Mouse (Mus musculus) erythroblast, embryonic 14.5 days (primary cell): Measurements from ENCODE around the gene Kidins220. TPM values are rescaled to one million over a fixed set of nuclear protein-coding genes. Genes with fewer than 3 reads are reported as not detected.

Experiments
- H3K27me3 ChIP-seq: 2 replicates; pipeline ENCODE4 v1.6.1; 2012; ENCODE audit warnings: inconsistent platforms; ENCODE audit not compliant: control insufficient read depth
- H3K36me3 ChIP-seq: 2 replicates; pipeline ENCODE4 v1.6.1; 2012; ENCODE audit warnings: mild to moderate bottlenecking, inconsistent platforms; ENCODE audit not compliant: control insufficient read depth
- H3K4me1 ChIP-seq: 2 replicates; pipeline ENCODE4 v1.6.1; 2012; ENCODE audit warnings: inconsistent platforms; ENCODE audit not compliant: control insufficient read depth
- H3K4me3 ChIP-seq: replicated peaks from 2 replicates; pipeline ENCODE3; 2012; ENCODE audit warnings: moderate library complexity, mild to moderate bottlenecking, inconsistent platforms
- H3K9me3 ChIP-seq: 2 replicates; pipeline ENCODE4 v1.6.1; 2012; ENCODE audit warnings: low read length, inconsistent platforms, mixed read lengths; ENCODE audit not compliant: control insufficient read depth
- GATA1 ChIP-seq: IDR thresholded peaks from 2 replicates; pipeline ENCODE4 v1.6.1; 2012; ENCODE audit warnings: low read length, inconsistent platforms, mixed read lengths
- TAL1 ChIP-seq: IDR thresholded peaks from 3 replicates; pipeline ENCODE4 v1.6.1; 2012; ENCODE audit warnings: low read length, inconsistent platforms, mixed read lengths
- polyA plus RNA-seq: library from polyadenylated mRNA; stranded (reverse); fragments of >175 nt; gene quantifications from 2 replicates; pipeline ENCODE4 v1.2.3, GENCODE M21; 2012

The Kidins220 gene
- polyA plus RNA-seq, 1 experiment = 0.32 TPM

- Histone ChIP-seq H3K36me3 (no peaks in the 10 kb centered on the region), H3K4me3 (no peak overlapping the region), H3K9me3 (no peaks in the 10 kb centered on the region), H3K4me1 (no peaks in the 10 kb centered on the region), H3K27me3 (no peaks in the 10 kb centered on the region)
- no peak for TF ChIP-seq GATA1
Measured at GRCm38 (mm10) chr12:25109971-25110681, 135.4 kb downstream of the Kidins220 start.

DNA sequence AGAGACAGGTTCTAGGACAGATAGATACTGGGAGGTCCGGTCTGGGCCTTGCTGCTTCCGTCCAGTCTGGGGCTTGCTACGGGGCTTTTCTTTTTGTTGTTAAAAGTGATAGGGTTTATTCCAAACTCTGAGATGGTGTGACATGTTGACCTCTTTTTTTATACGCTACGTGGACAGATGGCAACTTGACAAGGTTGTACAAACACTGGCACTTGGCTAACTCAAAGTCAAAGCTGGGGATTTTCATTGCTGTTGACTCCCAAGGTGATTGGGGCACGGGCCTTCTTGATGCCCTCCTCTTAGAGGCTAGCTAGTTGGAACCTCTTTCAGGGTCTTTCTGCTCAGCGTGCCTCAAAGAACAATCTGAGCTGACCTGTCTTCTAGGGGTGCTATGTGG lies 136.0 kb downstream of the Kidins220 start:
- TF ChIP-seq GATA1 = no peak
- no peak for TF ChIP-seq TAL1
- Histone ChIP-seq H3K4me1 (no peaks in the 10 kb centered on the region), H3K36me3 (no peaks in the 10 kb centered on the region)

More for the DNA sequence above, 136.0 kb downstream of the Kidins220 start:
- H3K27me3 ChIP-seq = no peaks in the 10 kb centered on the region
- H3K4me3 ChIP-seq = no peak overlapping the region
- no peaks in the 10 kb centered on the region for H3K9me3 ChIP-seq

Other genes starting within 250 kb of the Kidins220 start
- gene Mboat2, start 144.0 kb upstream of the Kidins220 start, polyA plus RNA-seq = 0.60 and 0.78 TPM in 2 replicates
- gene Id2, start 122.2 kb downstream of the Kidins220 start, polyA plus RNA-seq = 0.06 TPM in 1 of 2 replicates, not detected in the other